Mouse (Mus musculus) G1E (cell line): ENCODE measurements around the gene Ptpn3. TPM values are rescaled to one million over a fixed set of nuclear protein-coding genes. Genes with fewer than 3 reads are reported as not detected.

Experiments used
- ATAC-seq: 2 replicates; pipeline ENCODE4 v1.8.0; 2016; ENCODE audit warnings: mild to moderate bottlenecking; ENCODE audit not compliant: insufficient number of reproducible peaks, poor library complexity, low FRiP score, severe bottlenecking; ENCODE audit errors: extremely low read depth
- DNase-seq: peaks from one replicate; pipeline ENCODE4 v3.0.0; 2012; ENCODE audit warnings: low spot score
- H3K27me3 ChIP-seq: 2 replicates; pipeline ENCODE4 v1.6.1; 2012; ENCODE audit warnings: mild to moderate bottlenecking, low read length, inconsistent platforms; ENCODE audit not compliant: insufficient read depth
- H3K36me3 ChIP-seq: replicated peaks from 2 replicates; pipeline ENCODE3; 2012; ENCODE audit warnings: mild to moderate bottlenecking, inconsistent platforms
- H3K4me1 ChIP-seq: 2 replicates; pipeline ENCODE4 v1.6.1; 2012; ENCODE audit warnings: low read depth, low read length, inconsistent platforms, mixed read lengths; ENCODE audit not compliant: insufficient read depth
- H3K4me3 ChIP-seq: 2 replicates; pipeline ENCODE4 v1.5.1; 2012; ENCODE audit warnings: low read depth, mild to moderate bottlenecking, inconsistent platforms, low read length, moderate library complexity, mixed read lengths
- H3K9me3 ChIP-seq: replicated peaks from 2 replicates; pipeline ENCODE4 v1.6.1; 2012; ENCODE audit warnings: inconsistent platforms
- CTCF ChIP-seq: IDR thresholded peaks from 2 replicates; pipeline ENCODE4 v1.5.1; 2012; ENCODE audit warnings: low read depth, low read length, inconsistent platforms, mixed read lengths
- GATA1 ChIP-seq: IDR thresholded peaks from 2 replicates; pipeline ENCODE4 v1.6.1; 2012; ENCODE audit warnings: borderline replicate concordance, low read length, inconsistent platforms, mixed read lengths
- GATA2 ChIP-seq: IDR thresholded peaks from 2 replicates; pipeline ENCODE4 v1.6.1; 2012; ENCODE audit warnings: low read depth, low read length, inconsistent platforms, borderline replicate concordance
- POLR2AphosphoS5 ChIP-seq: IDR thresholded peaks from 2 replicates; pipeline ENCODE4 v1.6.1; 2012; ENCODE audit warnings: low read depth, low read length, inconsistent platforms; ENCODE audit not compliant: insufficient replicate concordance
- TAL1 ChIP-seq: conservative IDR thresholded peaks from 2 replicates; pipeline ENCODE4 v1.6.1; 2012; ENCODE audit warnings: low read depth, low read length, inconsistent platforms, mixed read lengths
- polyA plus RNA-seq: library from polyadenylated mRNA; stranded (reverse); fragments of >175 nt; gene quantifications from 2 replicates; pipeline ENCODE4 v1.2.3, GENCODE M21; 2012
- total RNA-seq, 2 experiments: library from RNA; stranded (forward) in 1 of 2; stranded (reverse) in 1 of 2; fragments of 200-1000 nt in 1 of 2; fragments of >200 nt in 1 of 2; fragmentation: Nextera tagmentation in 1 of 2; gene quantifications; 2 replicates each; pipeline ENCODE4 v1.2.3; 2014 to 2017

Gene Ptpn3
- total and polyA plus RNA-seq, 3 experiments: under 0.01 TPM; not detected in 2

- ATAC-seq: no peak
- Histone ChIP-seq H3K4me1 (no peaks in the 10 kb centered on the region), H3K9me3 (peaks cover 62% of the 10 kb centered on the region), H3K4me3 (no peak overlapping the region), H3K27me3 (no peaks in the 10 kb centered on the region), H3K36me3 (no peaks in the 10 kb centered on the region)
- no peak for DNase-seq
- no peak for TF ChIP-seq TAL1
- no peak for TF ChIP-seq GATA2
- TF ChIP-seq POLR2AphosphoS5: no peak
- no peak for TF ChIP-seq CTCF
- TF ChIP-seq GATA1: no peak
These were observed 129.8 kb downstream of the Ptpn3 start for GRCm38 (mm10) chr4:57171817-57172216.

GRCm38 (mm10) chr4:57168680-57169079, 133.0 kb downstream of the Ptpn3 start:
- ATAC-seq: no peak
- H3K36me3 ChIP-seq: no peaks in the 10 kb centered on the region

GRCm38 (mm10) chr4:57168277-57168676, 133.4 kb downstream of the Ptpn3 start:
- no peak for DNase-seq
- ATAC-seq: no peak
- Histone ChIP-seq H3K36me3 (no peaks in the 10 kb centered on the region), H3K27me3 (no peaks in the 10 kb centered on the region), H3K4me1 (no peaks in the 10 kb centered on the region), H3K4me3 (no peak overlapping the region), H3K9me3 (peaks cover 65% of the 10 kb centered on the region)
- TF ChIP-seq POLR2AphosphoS5 (no peak), TAL1 (no peak), GATA2 (no peak), GATA1 (no peak), CTCF (no peak)

More at GRCm38 (mm10) chr4:57168680-57169079, 133.0 kb downstream of the Ptpn3 start:
- H3K27me3 ChIP-seq: no peaks in the 10 kb centered on the region
- no peak for DNase-seq
- H3K4me3 ChIP-seq: no peak overlapping the region
- peaks cover 62% of the 10 kb centered on the region for H3K9me3 ChIP-seq
- TF ChIP-seq CTCF (no peak), POLR2AphosphoS5 (no peak), GATA1 (no peak), TAL1 (no peak), GATA2 (no peak)
- H3K4me1 ChIP-seq: no peaks in the 10 kb centered on the region

GRCm38 (mm10) chr4:57166922-57167870, 134.4 kb downstream of the Ptpn3 start:
- Histone ChIP-seq H3K27me3 (no peaks in the 10 kb centered on the region), H3K9me3 (peaks cover 64% of the 10 kb centered on the region), H3K36me3 (no peaks in the 10 kb centered on the region), H3K4me1 (no peaks in the 10 kb centered on the region), H3K4me3 (no peak overlapping the region)
- no peak for DNase-seq
- TF ChIP-seq POLR2AphosphoS5 (no peak), GATA2 (no peak), TAL1 (no peak), CTCF (no peak)
- no peak for ATAC-seq

- TF ChIP-seq GATA1 (no peak), POLR2AphosphoS5 (no peak), CTCF (no peak), GATA2 (no peak), TAL1 (no peak)
- H3K9me3 ChIP-seq: peaks cover 58% of the 10 kb centered on the region
- H3K36me3 ChIP-seq: no peaks in the 10 kb centered on the region
- no peak overlapping the region for H3K4me3 ChIP-seq
- DNase-seq: no peak
- no peaks in the 10 kb centered on the region for H3K27me3 ChIP-seq
- no peaks in the 10 kb centered on the region for H3K4me1 ChIP-seq
- no peak for ATAC-seq
These were observed 136.0 kb downstream of the Ptpn3 start for GRCm38 (mm10) chr4:57165654-57166053.

GRCm38 (mm10) chr4:57164578-57165210, 136.9 kb downstream of the Ptpn3 start:
- Histone ChIP-seq H3K9me3 (peaks cover 59% of the 10 kb centered on the region), H3K36me3 (no peaks in the 10 kb centered on the region), H3K4me3 (no peak overlapping the region), H3K4me1 (no peaks in the 10 kb centered on the region), H3K27me3 (no peaks in the 10 kb centered on the region)
- ATAC-seq (no peak), DNase-seq (no peak)
- no peak for TF ChIP-seq TAL1
- TF ChIP-seq POLR2AphosphoS5: no peak
- TF ChIP-seq GATA2: no peak
- no peak for TF ChIP-seq CTCF
- no peak for TF ChIP-seq GATA1
